Mouse (Mus musculus) lung, embryonic 14.5 days (tissue): ENCODE results near the gene H2al1m. TPM values are rescaled to one million over a fixed set of nuclear protein-coding genes. Genes with fewer than 3 reads are reported as not detected.
"Not testable (repeated sequence)": the region's sequence is repeated elsewhere in the genome, so short reads cannot be mapped to it uniquely, and the experiment has no call there.

Experiments used
- ATAC-seq: fragments of 200-750 bp; cut with Nextera tagmentation; 2 replicates; pipeline ENCODE4 v1.8.0; 2017; ENCODE audit warnings: mild to moderate bottlenecking, moderate TSS enrichment, moderate library complexity; ENCODE audit not compliant: insufficient read depth
- DNase-seq: peaks from one replicate; pipeline ENCODE4 v3.0.0-alpha.2; 2015
- H3K27ac ChIP-seq: fragments of 300-500 bp; sonication (generic); 2 replicates; pipeline ENCODE4 v1.5.1; 2014; ENCODE audit warnings: low read depth, mild to moderate bottlenecking, moderate library complexity
- H3K27me3 ChIP-seq: fragments of 300-500 bp; sonication (generic); 2 replicates; pipeline ENCODE4 v1.6.1; 2014; ENCODE audit warnings: low read length, control low read depth; ENCODE audit not compliant: insufficient read depth
- H3K36me3 ChIP-seq: fragments of 300-500 bp; sonication (generic); 2 replicates; pipeline ENCODE4 v1.6.1; 2014; ENCODE audit warnings: control low read depth; ENCODE audit not compliant: insufficient read depth
- H3K4me1 ChIP-seq: fragments of 300-500 bp; sonication (generic); 2 replicates; pipeline ENCODE4 v1.6.1; 2014; ENCODE audit warnings: antibody characterized with exemption, control low read depth; ENCODE audit not compliant: insufficient read depth
- H3K4me2 ChIP-seq: fragments of 300-500 bp; sonication (generic); 2 replicates; pipeline ENCODE4 v1.6.1; 2014; ENCODE audit warnings: mild to moderate bottlenecking
- H3K4me3 ChIP-seq: fragments of 300-500 bp; sonication (generic); 2 replicates; pipeline ENCODE4 v1.5.1; 2014; ENCODE audit warnings: low read depth, low read length
- H3K9ac ChIP-seq: fragments of 300-500 bp; sonication (generic); 2 replicates; pipeline ENCODE4 v1.6.1; 2014
- H3K9me3 ChIP-seq: fragments of 300-500 bp; sonication (generic); 2 replicates; pipeline ENCODE4 v1.6.1; 2016; ENCODE audit warnings: low read depth, low read length, control low read depth
- CTCF ChIP-seq: IDR thresholded peaks from 2 replicates; pipeline ENCODE4 v1.5.1; 2016; ENCODE audit warnings: antibody characterized with exemption, low read depth
- WGBS: fragments of 180-500 bp; shearing (Covaris S2); extraction: QIAGEN DNeasy Blood & Tissue Kit; methylation state at CpG from one replicate; pipeline ENCODE4 v1.1.7; 2014; 5-methylcytosine and 5-hydroxymethylcytosine counted together
- polyA plus RNA-seq: library from polyadenylated mRNA; unstranded; fragments of >200 nt; fragmentation: Nextera tagmentation; extraction: Ambion mirVana; gene quantifications from 2 replicates; pipeline ENCODE4 v1.2.1, GENCODE M21; 2014

The H2al1m gene
- polyA plus RNA-seq, 1 experiment from 2014 or later = not detected

DNA sequence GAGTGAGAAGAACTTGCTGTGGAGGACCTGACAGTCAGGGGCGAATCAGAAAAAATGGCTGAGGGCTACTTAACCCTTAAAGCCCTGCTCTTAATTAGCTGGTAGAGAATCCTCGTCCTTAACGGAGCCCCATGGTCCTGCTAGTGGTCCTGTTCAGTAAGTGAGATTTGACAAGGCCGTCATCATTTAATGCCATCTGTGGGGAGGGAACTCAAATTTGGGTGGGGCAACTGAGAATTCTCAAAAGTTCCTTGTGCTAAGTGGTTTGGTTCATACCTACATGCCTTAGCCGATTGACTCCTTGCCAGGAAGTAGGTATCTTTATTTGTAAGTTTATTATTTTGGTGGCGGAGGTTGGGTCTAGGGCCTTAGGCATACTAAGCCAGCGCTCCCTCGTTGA lies 9.2 kb upstream of the H2al1m start:
- 65% methylated on average over 8 of the region's 8 CpGs for WGBS
- Histone ChIP-seq H3K36me3 (no peaks in the 10 kb centered on the region), H3K27ac (no peak overlapping the region), H3K27me3 (no peaks in the 10 kb centered on the region), H3K4me3 (no peak overlapping the region), H3K9me3 (no peaks in the 10 kb centered on the region), H3K4me1 (no peaks in the 10 kb centered on the region), H3K9ac (no peak overlapping the region), H3K4me2 (no peak overlapping the region)
- DNase-seq = no peak
- no peak for TF ChIP-seq CTCF
- ATAC-seq = no peak

DNA sequence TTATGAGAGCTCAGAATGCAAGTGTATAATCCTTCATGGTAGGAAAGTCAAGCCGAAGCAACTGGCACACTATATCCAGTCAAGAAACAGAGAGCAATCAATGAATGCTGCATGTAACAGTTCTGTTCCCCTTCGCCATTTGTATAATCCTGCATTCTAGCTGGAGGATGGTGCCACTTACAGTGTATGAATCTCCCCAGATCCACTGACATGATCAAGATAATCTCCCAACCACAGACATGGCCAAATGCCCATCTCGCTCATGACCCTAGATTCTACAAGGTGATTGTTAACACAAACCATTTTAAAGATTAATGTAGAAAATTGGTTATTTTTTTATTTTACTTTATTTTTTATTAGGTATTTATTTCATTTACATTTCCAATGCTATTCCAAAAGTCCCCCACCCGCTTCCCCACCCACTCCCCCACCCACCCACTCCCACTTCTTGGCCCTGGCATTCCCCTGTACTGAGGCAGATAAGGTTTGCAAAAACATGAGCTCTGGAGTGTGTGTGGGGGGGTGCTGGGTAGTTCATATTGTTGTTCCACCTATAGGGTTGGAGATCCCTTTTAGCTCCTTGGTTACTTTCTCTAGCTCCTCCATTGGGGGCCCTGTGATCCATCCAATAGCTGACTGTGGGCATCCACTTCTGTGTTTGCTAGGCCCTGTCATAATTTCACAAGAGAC lies 9.7 kb downstream of the H2al1m start:
- 74% methylated on average over 3 of the region's 4 CpGs for WGBS
- H3K4me2 ChIP-seq, H3K9ac ChIP-seq, H3K36me3 ChIP-seq, H3K4me3 ChIP-seq, H3K27me3 ChIP-seq, H3K4me1 ChIP-seq, H3K9me3 ChIP-seq, H3K27ac ChIP-seq, ATAC-seq, DNase-seq: not testable (repeated sequence)

DNA sequence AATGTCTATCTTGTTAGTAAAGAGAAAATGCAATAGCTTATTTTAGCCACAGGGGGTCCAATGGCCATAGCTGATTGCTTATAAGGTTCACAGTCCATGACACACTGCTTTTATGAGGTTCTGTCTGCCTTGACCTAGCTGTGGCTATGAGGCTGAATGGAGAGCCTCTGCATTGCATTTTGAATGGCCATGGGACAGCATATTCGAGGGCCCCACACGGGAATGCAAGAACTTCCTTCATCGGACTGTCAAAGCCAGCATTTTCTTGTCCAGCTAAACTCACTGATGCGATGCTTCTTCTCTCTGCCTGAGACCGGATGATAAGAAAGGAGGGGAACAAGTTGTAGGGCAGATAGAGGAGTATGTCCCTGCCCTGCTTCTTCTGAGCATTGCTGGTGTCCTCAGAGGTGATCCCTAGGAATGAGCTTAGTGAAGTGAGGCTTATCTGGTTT lies 14.9 kb downstream of the H2al1m start:
- TF ChIP-seq CTCF = no peak

DNA sequence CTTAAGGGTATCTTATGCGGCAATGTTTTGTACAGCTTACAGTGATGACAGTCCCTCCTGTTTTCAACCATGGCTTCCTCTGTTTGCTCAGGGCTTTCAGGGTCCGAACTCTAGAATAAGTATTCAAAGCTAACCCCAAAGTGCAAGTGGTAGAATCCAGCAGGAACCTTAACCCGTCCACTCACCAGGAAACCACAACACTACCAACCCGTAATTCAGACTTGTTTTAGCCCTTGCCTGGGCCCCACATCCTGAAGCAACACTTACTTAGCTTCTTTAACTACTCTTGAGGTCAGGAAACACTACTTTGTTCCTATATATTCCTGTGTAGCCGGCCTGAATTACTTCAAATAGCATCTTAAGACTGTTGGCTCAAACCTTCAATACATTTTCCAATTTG lies 19.2 kb downstream of the H2al1m start:
- no peak overlapping the region for H3K27ac ChIP-seq
- WGBS = 74% methylated on average over 5 of the region's 5 CpGs
- no peak for DNase-seq

More for the DNA sequence above, 14.9 kb downstream of the H2al1m start:
- Histone ChIP-seq H3K9ac (no peak overlapping the region), H3K36me3 (no peaks in the 10 kb centered on the region), H3K27ac (no peak overlapping the region), H3K4me3 (no peak overlapping the region), H3K4me2 (no peak overlapping the region), H3K4me1 (no peaks in the 10 kb centered on the region), H3K27me3 (no peaks in the 10 kb centered on the region), H3K9me3 (no peaks in the 10 kb centered on the region)
- no peak for ATAC-seq
- no peak for DNase-seq
- 81% methylated on average over 5 of the region's 5 CpGs for WGBS

DNA sequence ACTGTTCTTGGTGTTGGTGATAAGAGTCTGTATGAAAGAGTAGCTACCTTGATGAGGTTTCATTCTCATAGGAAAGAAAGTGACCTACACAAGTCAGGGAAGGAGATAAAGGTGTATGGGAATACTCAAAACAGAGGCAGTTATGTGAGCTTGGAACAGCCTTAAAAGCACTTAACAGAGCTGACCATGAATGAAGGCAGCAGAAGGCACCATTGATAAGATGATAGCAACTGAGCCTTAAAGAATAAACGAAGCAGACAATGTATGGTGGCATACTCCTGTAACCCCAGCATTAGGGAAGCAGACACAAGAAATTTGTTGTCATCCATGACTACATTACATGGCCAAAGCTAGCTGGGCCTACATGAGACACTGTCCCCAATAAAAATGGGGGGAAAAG lies 19.9 kb downstream of the H2al1m start:
- Histone ChIP-seq H3K4me1 (no peaks in the 10 kb centered on the region), H3K4me2 (no peak overlapping the region), H3K9ac (no peak overlapping the region), H3K36me3 (no peaks in the 10 kb centered on the region), H3K9me3 (no peaks in the 10 kb centered on the region), H3K27ac (no peak overlapping the region), H3K27me3 (no peaks in the 10 kb centered on the region), H3K4me3 (no peak overlapping the region)
- DNase-seq (no peak), ATAC-seq (no peak)
- no peak for TF ChIP-seq CTCF
- 63% methylated on average over 1 of the region's 1 CpGs for WGBS

More for the DNA sequence above, 19.2 kb downstream of the H2al1m start:
- ATAC-seq = no peak
- H3K4me3 ChIP-seq = no peak overlapping the region
- H3K9ac ChIP-seq = no peak overlapping the region
- no peak overlapping the region for H3K4me2 ChIP-seq
- H3K9me3 ChIP-seq = no peaks in the 10 kb centered on the region
- no peak for TF ChIP-seq CTCF
- no peaks in the 10 kb centered on the region for H3K36me3 ChIP-seq
- H3K4me1 ChIP-seq = no peaks in the 10 kb centered on the region
- no peaks in the 10 kb centered on the region for H3K27me3 ChIP-seq

DNA sequence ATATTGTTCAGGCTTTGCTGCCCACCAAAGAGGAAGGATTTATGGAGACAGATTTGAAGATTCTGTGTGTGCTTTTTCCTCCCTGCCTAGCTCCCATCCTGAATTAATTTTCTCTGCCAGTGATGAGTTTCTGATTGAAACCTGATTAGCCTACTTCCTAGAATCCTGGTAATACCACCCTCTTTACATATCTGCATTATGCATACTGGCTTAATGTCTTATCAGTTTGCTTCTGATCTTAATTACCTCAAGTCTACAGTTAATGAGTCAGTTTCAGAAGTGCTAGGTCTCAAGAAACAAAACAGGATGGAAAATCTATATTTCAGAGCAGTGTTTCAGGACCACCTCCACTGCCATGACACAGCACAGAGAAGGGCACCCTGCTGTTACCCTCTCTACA lies 32.9 kb downstream of the H2al1m start:
- not testable (repeated sequence) for H3K27ac ChIP-seq, H3K4me2 ChIP-seq, H3K4me1 ChIP-seq, DNase-seq, H3K9ac ChIP-seq, H3K9me3 ChIP-seq, H3K27me3 ChIP-seq, H3K36me3 ChIP-seq, H3K4me3 ChIP-seq, ATAC-seq

DNA sequence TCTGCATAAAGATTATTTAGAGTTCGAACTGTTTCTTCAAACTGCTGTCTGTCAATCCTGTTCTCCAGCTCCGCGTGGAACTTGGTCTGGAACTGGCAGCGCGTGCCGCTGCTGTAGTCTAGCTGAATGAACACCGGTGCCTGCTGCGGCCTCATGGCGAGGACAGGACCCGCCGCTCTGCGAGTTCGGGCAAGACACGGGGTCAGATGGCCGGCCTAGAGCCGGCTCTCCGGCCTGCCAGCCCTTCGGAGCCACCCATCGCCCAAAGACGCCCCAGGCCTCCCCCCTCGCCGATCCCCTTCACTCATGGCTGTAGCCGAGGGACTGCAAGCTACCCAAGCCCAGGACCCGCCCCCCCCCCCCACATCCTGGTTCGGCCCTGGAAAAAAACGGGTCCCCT lies 44.4 kb downstream of the H2al1m start:
- ATAC-seq, DNase-seq: not testable (repeated sequence)

DNA sequence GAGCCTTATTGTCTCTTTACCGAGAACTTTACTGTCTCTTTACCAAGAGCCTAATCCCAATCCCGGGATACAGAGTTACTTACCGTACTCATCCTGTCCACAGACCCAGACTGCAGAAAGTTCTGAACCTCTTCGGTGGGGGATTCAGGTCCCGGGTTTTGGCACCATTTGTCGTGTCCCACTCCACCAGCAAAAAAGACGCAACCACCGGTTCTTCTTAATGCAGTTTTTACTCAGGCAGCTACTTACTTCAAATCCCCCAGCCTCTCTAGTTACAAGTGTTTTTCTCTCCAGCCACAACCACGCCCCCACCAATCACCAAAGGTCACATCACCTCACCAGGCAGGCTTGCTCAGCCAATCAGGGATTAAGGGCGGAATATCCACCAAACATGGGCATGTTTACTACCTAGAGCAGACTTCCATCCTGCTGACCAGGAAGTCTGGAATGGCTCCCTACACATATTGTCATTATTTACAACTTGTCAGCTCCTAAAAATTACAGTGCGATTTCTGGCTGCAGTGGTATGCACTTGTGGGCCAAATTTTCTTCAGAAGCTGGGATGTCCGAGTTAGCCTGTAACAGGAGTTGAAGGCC lies 48.9 kb downstream of the H2al1m start:
- H3K36me3 ChIP-seq, H3K27ac ChIP-seq, H3K4me1 ChIP-seq, H3K4me3 ChIP-seq, ATAC-seq, DNase-seq, H3K9me3 ChIP-seq, H3K9ac ChIP-seq, H3K27me3 ChIP-seq, H3K4me2 ChIP-seq: not testable (repeated sequence)
- 81% methylated on average over 12 of the region's 12 CpGs for WGBS

More for the DNA sequence above, 44.4 kb downstream of the H2al1m start:
- not testable (repeated sequence) for H3K27ac ChIP-seq, H3K4me3 ChIP-seq, H3K36me3 ChIP-seq, H3K4me1 ChIP-seq, H3K9ac ChIP-seq, H3K27me3 ChIP-seq, H3K4me2 ChIP-seq, H3K9me3 ChIP-seq
- WGBS = 86% methylated on average over 22 of the region's 26 CpGs
